Mouse (Mus musculus) forebrain, postnatal 0 days (tissue): ENCODE measurements at regions not wholly inside any gene's neighbourhood (a gene's known extent, or its start where the extent isn't known, plus 50 kb on each side); places are given as distances from the start of the nearest gene placed in this dataset.

Source experiments
- ATAC-seq: fragments of 200-750 bp; cut with Nextera tagmentation; 2 replicates; pipeline ENCODE4 v1.8.0; 2017; ENCODE audit warnings: mild to moderate bottlenecking, moderate library complexity
- DNase-seq: peaks from one replicate; pipeline ENCODE4 v3.0.0-alpha.2; 2015
- H3K27ac ChIP-seq: fragments of 300-500 bp; sonication (generic); 2 replicates; pipeline ENCODE4 v1.5.1; 2014; ENCODE audit warnings: low read depth, mild to moderate bottlenecking, antibody characterized with exemption, low read length, moderate library complexity, mixed read lengths
- H3K27me3 ChIP-seq: fragments of 300-500 bp; sonication (generic); 2 replicates; pipeline ENCODE4 v1.6.1; 2014; ENCODE audit warnings: mild to moderate bottlenecking, low read length, mixed read lengths; ENCODE audit not compliant: insufficient read depth
- H3K36me3 ChIP-seq: fragments of 300-500 bp; sonication (generic); 2 replicates; pipeline ENCODE4 v1.6.1; 2014; ENCODE audit warnings: mild to moderate bottlenecking, moderate library complexity; ENCODE audit not compliant: insufficient read depth
- H3K4me1 ChIP-seq: fragments of 300-500 bp; sonication (generic); 2 replicates; pipeline ENCODE4 v1.6.1; 2014; ENCODE audit warnings: antibody characterized with exemption; ENCODE audit not compliant: insufficient read depth
- H3K4me2 ChIP-seq: fragments of 300-500 bp; sonication (generic); 2 replicates; pipeline ENCODE4 v1.6.1; 2014; ENCODE audit warnings: low read depth, mild to moderate bottlenecking, moderate library complexity
- H3K4me3 ChIP-seq: fragments of 300-500 bp; sonication (generic); 2 replicates; pipeline ENCODE4 v1.5.1; 2014; ENCODE audit warnings: low read depth, low read length, mixed read lengths
- H3K9ac ChIP-seq: fragments of 300-500 bp; sonication (generic); 2 replicates; pipeline ENCODE4 v1.6.1; 2014; ENCODE audit warnings: mild to moderate bottlenecking
- H3K9me3 ChIP-seq: fragments of 300-500 bp; sonication (generic); 2 replicates; pipeline ENCODE4 v1.6.1; 2016; ENCODE audit warnings: low read length
- CTCF ChIP-seq: sonication (generic); IDR thresholded peaks from 2 replicates; pipeline ENCODE4 v1.5.1; 2016; ENCODE audit warnings: antibody characterized with exemption, control low read depth, low read depth
- WGBS: fragments of 180-500 bp; shearing (Covaris S2); extraction: QIAGEN DNeasy Blood & Tissue Kit; methylation state at CpG from one replicate; pipeline ENCODE4 v1.1.7; 2014; 5-methylcytosine and 5-hydroxymethylcytosine counted together

DNA sequence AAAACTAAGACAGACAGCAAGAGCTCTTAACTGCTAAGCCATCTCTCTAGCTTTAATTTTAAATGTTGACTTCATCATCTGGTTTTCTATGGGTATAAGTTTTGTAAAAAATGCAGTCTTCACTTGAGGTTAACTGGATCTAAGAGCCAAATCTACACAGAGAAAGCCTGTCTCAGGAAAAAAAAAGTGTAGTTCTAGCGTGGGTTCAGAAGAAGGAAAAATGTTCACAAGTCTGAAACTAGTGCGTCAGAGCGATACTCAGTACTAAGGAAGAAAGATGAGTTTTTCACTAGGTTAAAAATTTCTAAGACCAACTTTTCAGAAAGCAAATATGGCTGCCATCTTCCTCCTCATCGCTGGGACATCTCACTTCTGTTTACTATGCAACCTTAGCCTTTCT, 248.1 kb downstream of the Rergl start:
- no peaks in the 10 kb centered on the region for H3K9me3 ChIP-seq
- H3K36me3 ChIP-seq = no peaks in the 10 kb centered on the region
- H3K27me3 ChIP-seq = no peaks in the 10 kb centered on the region
- no peak overlapping the region for H3K27ac ChIP-seq
- no peak for TF ChIP-seq CTCF
- 95% methylated on average over 4 of the region's 4 CpGs for WGBS
- no peak overlapping the region for H3K4me2 ChIP-seq
- ATAC-seq = no peak
- no peak for DNase-seq
- no peak overlapping the region for H3K9ac ChIP-seq
- no peaks in the 10 kb centered on the region for H3K4me1 ChIP-seq
- H3K4me3 ChIP-seq = no peak overlapping the region

DNA sequence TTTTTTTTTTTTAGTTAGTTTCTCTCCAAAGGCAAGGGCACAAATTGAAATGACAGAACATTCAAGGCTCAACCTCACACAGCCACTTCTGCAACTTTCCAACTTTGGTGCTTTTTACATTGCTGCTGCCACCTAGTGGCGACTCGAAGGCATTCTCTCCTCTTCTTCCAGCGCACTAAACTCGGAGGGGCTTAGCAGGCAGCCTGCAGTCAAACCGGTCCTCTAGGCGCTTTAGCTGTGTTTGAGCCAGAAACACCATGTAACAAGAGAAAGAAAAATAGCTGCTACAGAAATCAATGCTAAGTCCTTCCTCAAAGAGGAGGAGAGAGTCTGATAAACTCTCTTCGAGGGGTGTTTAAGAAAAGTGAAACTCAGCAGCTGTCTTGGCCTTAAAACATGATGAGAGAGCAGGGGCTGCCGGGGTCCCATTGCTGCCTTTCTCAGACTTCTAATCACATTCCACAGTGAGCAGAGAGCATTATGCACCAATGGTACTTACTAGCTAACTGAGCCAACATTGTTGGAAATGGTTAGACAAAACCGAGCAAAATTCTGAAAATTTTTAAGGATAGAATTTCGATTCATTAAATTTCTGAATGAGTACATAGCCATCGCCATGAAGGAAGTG, 252.7 kb downstream of the Rergl start:
- Histone ChIP-seq H3K4me1 (no peaks in the 10 kb centered on the region), H3K4me2 (no peak overlapping the region), H3K27me3 (no peaks in the 10 kb centered on the region), H3K27ac (no peak overlapping the region), H3K36me3 (no peaks in the 10 kb centered on the region), H3K9ac (no peak overlapping the region), H3K9me3 (no peaks in the 10 kb centered on the region), H3K4me3 (no peak overlapping the region)
- DNase-seq (peak; percentile 89), ATAC-seq (peak; percentile 91)
- 31% methylated on average over 11 of the region's 11 CpGs for WGBS
- TF ChIP-seq CTCF = peak; percentile 91

DNA sequence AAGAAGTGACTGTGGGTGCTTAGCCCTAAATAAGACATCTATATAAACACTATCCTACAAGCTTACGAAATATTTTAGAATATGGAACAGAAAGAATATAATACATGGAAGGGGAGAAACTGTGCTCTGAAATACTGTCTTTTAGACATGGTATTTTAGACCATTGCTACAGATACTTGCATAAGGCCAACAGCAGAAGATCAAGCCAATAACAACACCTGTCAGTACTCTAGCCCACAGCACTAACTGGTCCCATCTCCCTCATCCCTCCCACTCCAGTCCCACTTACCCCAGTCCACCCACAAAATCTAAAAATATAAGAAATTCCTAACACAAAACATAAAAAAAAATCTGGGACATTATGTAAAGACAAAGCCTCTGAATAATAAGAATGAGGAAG, 275.6 kb downstream of the Rergl start:
- Histone ChIP-seq H3K36me3 (no peaks in the 10 kb centered on the region), H3K27me3 (no peaks in the 10 kb centered on the region), H3K4me2 (no peak overlapping the region), H3K9ac (no peak overlapping the region), H3K9me3 (no peaks in the 10 kb centered on the region), H3K4me3 (no peak overlapping the region), H3K4me1 (no peaks in the 10 kb centered on the region), H3K27ac (no peak overlapping the region)
- no peak for TF ChIP-seq CTCF
- 85% methylated on average over 1 of the region's 1 CpGs for WGBS
- DNase-seq (no peak), ATAC-seq (no peak)

DNA sequence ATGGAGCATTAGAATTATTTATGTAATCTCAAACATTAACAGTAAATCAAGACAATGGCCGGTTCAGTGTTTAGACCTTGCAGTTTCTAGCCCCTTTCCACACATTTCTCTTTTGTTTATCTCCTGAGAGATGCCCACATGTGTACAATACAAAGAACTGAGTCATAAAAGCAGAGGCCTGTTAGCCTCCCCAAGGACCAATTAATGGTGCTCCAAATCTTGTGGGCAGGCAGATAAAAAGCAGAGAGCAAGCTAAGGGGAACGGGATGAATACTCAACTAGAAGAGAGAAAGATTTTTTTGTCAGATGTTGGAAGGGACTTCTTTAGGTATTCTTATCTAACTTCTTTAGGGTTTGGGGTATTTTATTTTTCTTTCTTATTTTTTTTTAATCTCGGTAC, 287.3 kb downstream of the Rergl start:
- Histone ChIP-seq H3K27ac (no peak overlapping the region), H3K4me2 (no peak overlapping the region), H3K36me3 (no peaks in the 10 kb centered on the region), H3K9me3 (0 out of 2 replicates have a peak, but pooled peaks cover 3% of the 10 kb centered on the region), H3K4me3 (no peak overlapping the region), H3K9ac (no peak overlapping the region), H3K27me3 (no peaks in the 10 kb centered on the region), H3K4me1 (no peaks in the 10 kb centered on the region)
- DNase-seq (no peak), ATAC-seq (no peak)
- TF ChIP-seq CTCF = no peak
- WGBS = 65% methylated on average over 3 of the region's 3 CpGs

DNA sequence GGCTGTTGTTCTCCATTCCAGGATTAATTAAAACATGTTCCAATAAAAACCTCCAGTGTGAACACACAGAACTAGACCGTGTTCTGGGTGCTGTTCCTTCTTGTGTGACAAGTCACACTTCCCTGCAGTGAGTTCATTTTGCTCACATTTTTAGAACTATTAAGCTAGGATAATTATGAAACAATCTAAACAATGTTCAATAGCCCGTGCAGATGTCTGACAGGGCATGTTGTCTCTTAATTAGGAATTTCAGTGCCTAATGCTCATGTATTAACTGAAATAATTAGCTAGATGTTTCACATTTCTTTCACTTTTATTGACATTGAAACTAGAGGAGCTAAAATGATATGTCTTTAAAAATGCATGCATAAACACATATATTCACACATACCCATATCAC, 291.5 kb downstream of the Rergl start:
- no peaks in the 10 kb centered on the region for H3K9me3 ChIP-seq
- no peak for TF ChIP-seq CTCF
- H3K4me3 ChIP-seq = no peak overlapping the region
- H3K27ac ChIP-seq = no peak overlapping the region
- H3K9ac ChIP-seq = no peak overlapping the region
- WGBS = 23% methylated on average over 2 of the region's 2 CpGs
- no peaks in the 10 kb centered on the region for H3K36me3 ChIP-seq
- no peak overlapping the region for H3K4me2 ChIP-seq
- ATAC-seq (no peak), DNase-seq (no peak)
- H3K27me3 ChIP-seq = no peaks in the 10 kb centered on the region
- H3K4me1 ChIP-seq = no peaks in the 10 kb centered on the region

DNA sequence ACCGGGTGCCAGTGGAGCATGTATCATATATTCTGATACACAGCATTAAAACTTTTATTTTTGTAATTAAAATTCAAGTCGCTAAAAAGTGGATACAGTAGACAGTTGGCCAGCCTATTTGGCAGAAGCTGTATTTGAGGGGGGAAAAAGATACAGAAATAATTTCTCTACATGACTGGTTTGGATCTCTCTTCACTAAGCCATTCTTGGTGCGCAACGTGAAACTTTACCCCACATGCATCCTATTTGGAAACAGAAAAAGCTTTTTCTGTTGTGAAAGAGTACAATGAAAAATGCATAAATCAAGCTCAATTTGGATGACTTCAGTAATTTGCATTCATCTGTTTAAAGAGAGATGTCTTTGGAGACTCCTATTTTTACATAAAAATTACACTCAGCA, 303.2 kb downstream of the Rergl start:
- no peak for TF ChIP-seq CTCF
- Histone ChIP-seq H3K9ac (no peak overlapping the region), H3K36me3 (no peaks in the 10 kb centered on the region), H3K4me3 (no peak overlapping the region), H3K4me1 (no peaks in the 10 kb centered on the region), H3K27me3 (no peaks in the 10 kb centered on the region), H3K9me3 (no peaks in the 10 kb centered on the region), H3K27ac (no peak overlapping the region), H3K4me2 (no peak overlapping the region)
- DNase-seq (peak; percentile 55), ATAC-seq (peak; percentile 71)
- 46% methylated on average over 4 of the region's 4 CpGs for WGBS

DNA sequence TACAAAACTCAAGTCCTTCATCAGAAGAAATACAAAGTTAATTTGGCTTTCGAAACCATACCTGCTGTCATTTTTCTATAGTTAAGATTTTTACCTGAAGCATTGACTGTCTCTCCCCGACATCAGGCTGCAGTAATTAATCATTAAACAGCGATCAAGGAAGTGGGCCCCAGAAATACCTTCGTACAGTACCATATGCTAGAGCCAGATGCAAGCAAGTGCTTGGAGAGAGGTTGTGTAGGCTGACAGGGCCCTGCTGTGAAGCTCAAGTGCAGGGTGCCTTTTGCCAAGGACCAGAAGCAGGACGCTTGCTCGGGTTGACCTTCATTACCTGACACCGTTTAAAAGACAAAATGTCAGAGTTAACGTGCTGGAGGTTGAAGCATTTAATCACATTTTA, 315.3 kb downstream of the Rergl start:
- H3K4me3 ChIP-seq = no peak overlapping the region
- WGBS = 71% methylated on average over 8 of the region's 8 CpGs
- H3K27me3 ChIP-seq = no peaks in the 10 kb centered on the region
- no peak overlapping the region for H3K27ac ChIP-seq
- no peak overlapping the region for H3K9ac ChIP-seq
- H3K36me3 ChIP-seq = no peaks in the 10 kb centered on the region
- ATAC-seq (no peak), DNase-seq (no peak)
- TF ChIP-seq CTCF = no peak
- no peaks in the 10 kb centered on the region for H3K4me1 ChIP-seq
- no peak overlapping the region for H3K4me2 ChIP-seq
- H3K9me3 ChIP-seq = no peaks in the 10 kb centered on the region
